Mouse (Mus musculus) CH12.LX (cell line): ENCODE measurements at regions not wholly inside any gene's neighbourhood (a gene's known extent, or its start where the extent isn't known, plus 50 kb on each side); places are given as distances from the start of the nearest gene placed in this dataset.

ENCODE experiments used
- DNase-seq: peaks from one replicate; pipeline ENCODE4 v3.0.0-alpha.2; 2013; ENCODE audit errors: extremely low read depth
- H3K27ac ChIP-seq: 2 replicates; pipeline ENCODE4 v1.5.1; 2012; ENCODE audit warnings: low read depth, mild to moderate bottlenecking, control low read depth, moderate library complexity; ENCODE audit not compliant: insufficient read depth
- H3K27me3 ChIP-seq: replicated peaks from 2 replicates; pipeline ENCODE3; 2012; ENCODE audit warnings: inconsistent platforms
- H3K36me3 ChIP-seq, 2 experiments: replicated peaks in 1 of 2; 2 replicates each; pipeline versions ENCODE3 to v1.6.1; 2012; ENCODE audit warnings: inconsistent platforms in 1 of 2, low read length in 1 of 2, mild to moderate bottlenecking in 1 of 2, mixed read lengths in 1 of 2, moderate library complexity in 1 of 2; ENCODE audit not compliant: control insufficient read depth in 1 of 2, insufficient read depth in 1 of 2
- H3K4me1 ChIP-seq, 2 experiments: 2 replicates each; pipeline ENCODE4 v1.6.1; 2012; ENCODE audit warnings: inconsistent platforms in 1 of 2, moderate library complexity in 1 of 2; ENCODE audit not compliant: insufficient read depth in 2 of 2, control insufficient read depth in 1 of 2
- H3K4me2 ChIP-seq: 2 replicates; pipeline ENCODE4 v1.6.1; 2012; ENCODE audit warnings: low read depth, mild to moderate bottlenecking, control low read depth; ENCODE audit not compliant: poor library complexity, insufficient read depth, severe bottlenecking
- H3K4me3 ChIP-seq, 3 experiments: fragments of 150-350 bp in 1 of 3; sonication (generic) in 1 of 3; replicated peaks in 1 of 3; 2 replicates each; pipeline versions ENCODE3 to v1.5.1; 2011 to 2012; ENCODE audit warnings: low read depth in 2 of 3, low read length in 2 of 3, mild to moderate bottlenecking in 2 of 3, moderate library complexity in 2 of 3, control low read depth in 1 of 3, improper control_type of control experiment in 1 of 3, inconsistent platforms in 1 of 3, mixed read lengths in 1 of 3; ENCODE audit not compliant: poor library complexity in 1 of 3
- H3K79me2 ChIP-seq: replicated peaks from 2 replicates; pipeline ENCODE4 v1.6.1; 2012; ENCODE audit warnings: mild to moderate bottlenecking, moderate library complexity; ENCODE audit not compliant: control insufficient read depth, poor library complexity, insufficient read depth, severe bottlenecking; ENCODE audit errors: extremely low read depth
- H3K9ac ChIP-seq: 2 replicates; pipeline ENCODE4 v1.6.1; 2012; ENCODE audit warnings: low read depth, mild to moderate bottlenecking, control low read depth, moderate library complexity; ENCODE audit not compliant: insufficient read depth
- H3K9me3 ChIP-seq: replicated peaks from 2 replicates; pipeline ENCODE3; 2012; ENCODE audit warnings: low read length, inconsistent platforms, mixed read lengths
- ELF1 ChIP-seq: IDR thresholded peaks from 2 replicates; pipeline ENCODE4 v1.6.1; 2014; ENCODE audit warnings: low read depth, mild to moderate bottlenecking, inconsistent platforms, low read length, improper control_type of control experiment
- EP300 ChIP-seq: IDR thresholded peaks from 2 replicates; pipeline ENCODE4 v1.6.1; 2011; ENCODE audit warnings: low read length, improper control_type of control experiment
- HCFC1 ChIP-seq: IDR thresholded peaks from 2 replicates; pipeline ENCODE4 v1.6.1; 2012; ENCODE audit warnings: low read depth, mild to moderate bottlenecking, inconsistent platforms, low read length, improper control_type of control experiment
- IRF4 ChIP-seq: IDR thresholded peaks from 2 replicates; pipeline ENCODE4 v1.6.1; 2014; ENCODE audit warnings: low read depth, mild to moderate bottlenecking, inconsistent platforms, low read length, improper control_type of control experiment
- MAFK ChIP-seq: IDR thresholded peaks from 2 replicates; pipeline ENCODE4 v1.6.1; 2011; ENCODE audit warnings: low read length, improper control_type of control experiment; ENCODE audit not compliant: insufficient replicate concordance
- MEF2A ChIP-seq: IDR thresholded peaks from 2 replicates; pipeline ENCODE4 v1.6.1; 2014; ENCODE audit warnings: low read depth, mild to moderate bottlenecking, inconsistent platforms, low read length, improper control_type of control experiment, borderline replicate concordance
- MXI1 ChIP-seq: IDR thresholded peaks from 2 replicates; pipeline ENCODE4 v1.6.1; 2011; ENCODE audit warnings: mild to moderate bottlenecking, low read depth, low read length, improper control_type of control experiment
- PAX5 ChIP-seq: IDR thresholded peaks from 2 replicates; pipeline ENCODE4 v1.6.1; 2012; ENCODE audit warnings: low read length, inconsistent platforms, mixed read lengths
- POLR2AphosphoS2 ChIP-seq: IDR thresholded peaks from 2 replicates; pipeline ENCODE4 v1.6.1; 2011; ENCODE audit warnings: low read depth, low read length, improper control_type of control experiment
- RCOR1 ChIP-seq: conservative IDR thresholded peaks from 2 replicates; pipeline ENCODE4 v1.6.1; 2012; ENCODE audit warnings: low read depth, mild to moderate bottlenecking, inconsistent platforms, low read length, improper control_type of control experiment
- SIN3A ChIP-seq: IDR thresholded peaks from 2 replicates; pipeline ENCODE4 v1.6.1; 2012; ENCODE audit warnings: low read length, improper control_type of control experiment, inconsistent platforms
- SMC3 ChIP-seq: IDR thresholded peaks from 2 replicates; pipeline ENCODE4 v1.6.1; 2011; ENCODE audit warnings: low read depth, low read length, improper control_type of control experiment
- TBP ChIP-seq: conservative IDR thresholded peaks from 2 replicates; pipeline ENCODE4 v1.6.1; 2011; ENCODE audit warnings: low read depth, low read length, improper control_type of control experiment
- USF1 ChIP-seq: IDR thresholded peaks from 2 replicates; pipeline ENCODE4 v1.6.1; 2014; ENCODE audit warnings: low read depth, mild to moderate bottlenecking, inconsistent platforms, low read length, improper control_type of control experiment
- USF2 ChIP-seq: conservative IDR thresholded peaks from 2 replicates; pipeline ENCODE4 v1.6.1; 2011; ENCODE audit warnings: low read depth, low read length, improper control_type of control experiment
- ZC3H11A ChIP-seq: IDR thresholded peaks from 2 replicates; pipeline ENCODE4 v1.6.1; 2012; ENCODE audit warnings: low read depth, mild to moderate bottlenecking, inconsistent platforms, low read length, improper control_type of control experiment
- ZMIZ1 ChIP-seq: IDR thresholded peaks from 2 replicates; pipeline ENCODE4 v1.6.1; 2012; ENCODE audit warnings: low read depth, mild to moderate bottlenecking, inconsistent platforms, low read length, improper control_type of control experiment
- dilution Hi-C: fragments of 300-500 bp; cut with MboI; formaldehyde crosslinking; loops from 2 replicates; pipeline ENCODE4 v1.14.3; 2020; ENCODE audit warnings: low sequenced_read_pairs; ENCODE audit not compliant: extremely low pct_unique_long_range_greater_than_20kb, extremely low pct_ligation_motif_present
- in situ Hi-C: fragments of 300-500 bp; cut with MboI; formaldehyde crosslinking; loops from 3 replicates; pipeline ENCODE4 v1.14.3; 2019; ENCODE audit warnings: low sequenced_read_pairs, low pct_ligation_motif_present, low pct_unique_long_range_greater_than_20kb, mixed read lengths

DNA sequence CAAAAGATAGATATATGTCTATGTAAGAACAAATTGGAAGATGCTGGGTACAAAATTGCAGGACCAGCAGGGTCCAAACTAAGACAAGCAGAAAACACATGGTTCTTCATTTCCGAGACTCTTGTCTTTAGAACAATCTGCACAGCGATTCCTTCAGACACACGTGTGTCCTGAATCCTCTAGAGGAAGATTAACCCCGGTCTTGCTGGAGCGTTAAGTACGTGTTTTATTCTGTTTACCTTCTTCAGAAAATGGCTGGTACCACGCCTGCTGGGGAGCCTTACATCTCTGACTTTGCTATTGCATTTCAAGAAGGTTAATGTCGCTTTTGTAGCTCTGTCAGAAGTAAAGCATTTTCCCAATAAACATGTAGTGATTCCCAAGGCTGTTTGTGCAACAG lies 87.3 kb upstream of the Sox2 start:
- Histone ChIP-seq H3K36me3 (no peaks in the 10 kb centered on the region), H3K4me1 (no peaks in the 10 kb centered on the region), H3K9ac (no peak overlapping the region), H3K27me3 (no peaks in the 10 kb centered on the region), H3K4me2 (no peak overlapping the region), H3K4me3 (no peak overlapping the region), H3K27ac (no peak overlapping the region), H3K9me3 (peaks cover 33% of the 10 kb centered on the region), H3K79me2 (no peaks in the 10 kb centered on the region)
- in situ Hi-C loops (no loop called here), dilution Hi-C loops (no loop called here)
- no peak for DNase-seq
- TF ChIP-seq IRF4 (no peak), SIN3A (no peak), SMC3 (no peak), HCFC1 (no peak), MXI1 (no peak), RCOR1 (no peak), MEF2A (no peak), POLR2AphosphoS2 (no peak), ZMIZ1 (no peak), PAX5 (no peak), USF1 (no peak), ELF1 (no peak), EP300 (no peak), TBP (no peak), MAFK (no peak), USF2 (no peak)

DNA sequence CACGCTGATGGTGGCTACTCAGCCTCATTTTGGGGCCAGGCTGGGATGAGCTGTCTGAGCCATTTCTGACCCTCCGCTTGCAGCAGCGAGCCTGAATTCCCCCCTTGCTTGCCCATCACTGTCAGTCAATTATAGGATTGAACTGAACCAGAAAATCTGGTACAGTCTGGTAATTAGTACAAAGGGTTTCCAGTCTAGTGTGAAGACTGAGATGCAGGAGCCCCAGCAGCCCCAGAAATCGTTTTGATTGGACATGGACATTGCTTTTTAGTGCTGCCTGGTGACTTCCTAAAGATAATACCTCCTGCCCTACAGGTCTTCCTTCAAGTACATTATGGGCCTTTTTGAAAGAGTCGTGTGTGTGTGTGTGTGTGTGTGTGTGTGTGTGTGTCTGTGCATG lies 88.5 kb upstream of the Sox2 start:
- H3K4me3 ChIP-seq: no peak overlapping the region
- no peak for TF ChIP-seq ZC3H11A
- TF ChIP-seq, all 38 proteins: peak for 0
- Histone ChIP-seq H3K9ac (no peak overlapping the region), H3K27ac (no peak overlapping the region), H3K36me3 (no peaks in the 10 kb centered on the region), H3K27me3 (no peaks in the 10 kb centered on the region), H3K4me1 (no peaks in the 10 kb centered on the region), H3K9me3 (peaks cover 29% of the 10 kb centered on the region), H3K4me2 (no peak overlapping the region), H3K79me2 (no peaks in the 10 kb centered on the region)
- dilution Hi-C loops: no loop called here
- DNase-seq: no peak
- in situ Hi-C loops: no loop called here
